Mouse (Mus musculus) ES-E14 (cell line): ENCODE measurements around the gene Igfbp1.

ENCODE experiments used
- HCFC1 ChIP-seq: IDR thresholded peaks from 2 replicates; pipeline ENCODE4 v1.6.1; 2012; ENCODE audit warnings: low read length, inconsistent platforms, borderline replicate concordance; ENCODE audit not compliant: insufficient read depth
- ZC3H11A ChIP-seq: IDR thresholded peaks from 2 replicates; pipeline ENCODE4 v1.6.1; 2012; ENCODE audit warnings: low read depth, mild to moderate bottlenecking, inconsistent platforms, low read length, borderline replicate concordance

DNA sequence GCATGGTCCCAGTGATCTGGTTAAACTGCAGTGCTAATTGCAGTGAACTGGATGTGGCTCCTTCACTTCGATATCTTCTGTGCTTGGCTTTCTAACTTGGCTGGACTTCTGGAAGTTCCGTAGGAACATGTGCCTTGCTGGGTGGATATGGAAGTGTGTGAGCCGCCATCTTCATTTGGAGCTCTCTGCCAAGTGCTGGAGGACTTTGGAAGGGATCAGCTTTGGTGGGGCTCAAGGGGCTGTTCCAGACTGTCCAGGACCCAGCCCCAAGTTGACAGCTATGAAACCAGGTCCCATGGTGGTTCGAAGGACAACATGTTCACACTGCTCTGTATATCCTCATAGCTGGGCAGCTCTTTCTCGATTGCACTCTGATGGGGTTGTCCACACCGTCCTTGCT is 41.0 kb downstream of the Igfbp1 start:
- TF ChIP-seq HCFC1 (no peak), ZC3H11A (no peak)
